Mouse (Mus musculus) mouse trophoblast stem cell (cell line): ENCODE measurements around the gene Kcna4.

ENCODE experiments used
- in situ Hi-C, 2 experiments: fragments of 300-500 bp; cut with MseI, MboI; formaldehyde crosslinking; loops; 2 replicates in 1 of 2; 3 replicates in 1 of 2; pipeline ENCODE4 v1.15.1; 2025

The Kcna4 gene

DNA sequence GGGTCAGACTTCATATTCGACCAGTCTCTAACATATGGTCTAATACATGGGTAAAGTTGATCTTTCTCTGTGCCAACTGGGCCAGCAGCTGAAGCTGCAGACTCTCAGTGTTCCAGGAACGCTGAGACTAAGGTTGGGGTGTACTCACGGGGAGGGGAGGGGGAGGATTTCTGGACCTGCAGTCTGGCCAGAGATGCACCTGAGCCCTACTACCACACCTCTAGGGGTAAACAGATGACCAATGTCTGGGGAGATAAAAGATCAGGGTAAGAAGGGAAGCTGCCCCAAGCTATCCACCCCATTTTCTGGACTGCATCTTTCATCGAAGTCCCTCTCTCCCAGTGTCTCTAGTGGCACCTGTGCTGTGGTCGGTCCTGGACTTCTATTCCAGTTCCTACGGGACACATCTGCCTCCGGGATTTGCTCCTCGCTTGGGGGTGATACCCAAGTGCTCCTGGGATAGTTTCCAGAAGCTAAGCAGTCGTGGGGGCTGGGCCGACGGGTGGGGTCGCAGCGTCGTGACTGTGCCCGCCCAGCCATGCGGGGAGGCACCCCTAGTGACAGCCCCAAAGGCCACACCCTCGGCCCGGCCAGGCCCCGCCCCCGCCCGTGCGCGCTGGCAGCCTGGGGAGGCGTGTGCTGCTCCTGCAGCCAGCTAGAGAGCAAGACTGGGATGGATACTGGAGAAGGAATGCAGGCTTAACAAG is at the start of gene Kcna4:
Gene Kcna4 (plus strand): TSS at position 650 of the 707 bp plus-strand sequence.
- in situ Hi-C loops: no loop called here

GRCm38 (mm10) chr2:107258091-107258490 is 32.3 kb upstream of the Kcna4 start:
- in situ Hi-C loops: no loop called here

- in situ Hi-C loops: no loop called here
Observed at GRCm38 (mm10) chr2:107266251-107266650, 24.2 kb upstream of the Kcna4 start.

- in situ Hi-C loops: no loop called here
Observed at GRCm38 (mm10) chr2:107270050-107270449, 20.4 kb upstream of the Kcna4 start.

DNA sequence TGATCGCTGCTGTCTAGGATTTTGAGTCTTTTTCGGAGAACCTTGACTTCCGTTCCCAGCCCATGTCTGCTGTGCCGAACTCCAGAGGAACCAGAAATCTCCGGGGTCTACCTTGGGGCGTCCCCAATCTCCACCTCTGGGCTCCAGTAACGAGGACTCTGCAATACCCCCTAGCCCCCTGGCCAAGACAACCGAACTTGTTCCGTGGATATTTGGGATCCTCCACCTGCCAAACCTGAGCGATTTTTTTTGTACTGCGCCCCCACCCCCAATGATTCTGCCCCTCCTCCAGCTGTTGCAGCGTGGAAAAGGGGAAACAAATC is 219 bp downstream of the Kcna4 start:
- in situ Hi-C loops: no loop called here

DNA sequence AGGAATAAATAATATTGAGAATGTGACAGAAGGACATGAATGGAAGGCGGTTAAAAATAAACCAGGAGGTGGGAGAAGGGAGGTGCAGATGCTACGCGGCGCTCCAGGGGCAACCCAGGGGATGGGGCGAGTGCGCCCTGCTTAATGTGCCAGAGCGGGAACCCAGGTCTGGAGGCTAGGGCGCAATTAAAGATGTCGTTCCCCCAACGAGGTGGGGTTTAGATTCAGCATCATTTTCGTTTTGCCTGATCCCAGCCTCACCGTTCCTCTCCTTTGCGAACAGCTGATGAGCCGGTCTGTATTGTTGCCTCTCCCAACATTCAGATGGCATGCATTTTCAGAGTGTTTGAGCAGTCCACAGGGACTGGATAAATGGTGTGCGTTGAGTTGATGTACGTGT is 703 bp downstream of the Kcna4 start:
- in situ Hi-C loops: no loop called here

DNA sequence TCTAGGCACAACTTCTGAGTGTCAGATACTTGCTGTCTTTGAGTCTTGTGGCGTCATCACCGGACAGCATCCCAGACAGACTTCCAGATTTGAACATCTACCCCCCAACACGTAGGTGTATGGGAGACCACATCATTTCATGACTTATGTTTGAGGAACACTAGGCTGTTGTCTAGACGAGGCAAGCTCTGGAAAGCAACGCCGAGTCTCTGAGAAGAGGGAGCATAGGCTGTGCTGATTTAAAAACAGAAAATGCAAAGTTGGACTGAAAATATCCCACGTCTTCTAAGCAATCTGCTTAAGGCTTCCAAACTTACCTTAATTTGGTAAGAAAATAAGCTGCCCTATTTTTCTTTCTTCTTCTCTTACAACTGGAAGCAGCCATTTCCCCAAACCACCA is 4.1 kb downstream of the Kcna4 start:
- in situ Hi-C loops: no loop called here

GRCm38 (mm10) chr2:107301886-107302285 is 11.4 kb downstream of the Kcna4 start:
- in situ Hi-C loops: no loop called here

DNA sequence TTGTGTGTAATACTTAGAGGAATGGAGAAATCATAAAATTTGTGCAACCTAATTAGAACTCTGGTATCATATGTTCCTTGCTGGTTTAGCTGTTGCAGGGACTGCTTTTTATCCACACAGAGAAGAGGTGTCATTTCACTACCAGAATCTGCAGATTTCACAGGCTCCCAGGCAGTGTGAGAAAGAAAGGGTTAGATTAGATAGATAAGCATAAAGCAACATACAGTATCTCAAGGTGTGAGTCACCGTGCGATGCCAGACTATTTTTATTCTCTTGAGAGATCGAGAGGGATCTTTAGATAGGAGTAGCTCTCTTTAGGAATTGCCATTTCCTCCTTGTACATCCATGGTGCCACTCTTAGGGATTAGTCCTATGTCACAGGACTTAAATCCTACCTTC is 14.3 kb downstream of the Kcna4 start:
- in situ Hi-C loops: no loop called here

DNA sequence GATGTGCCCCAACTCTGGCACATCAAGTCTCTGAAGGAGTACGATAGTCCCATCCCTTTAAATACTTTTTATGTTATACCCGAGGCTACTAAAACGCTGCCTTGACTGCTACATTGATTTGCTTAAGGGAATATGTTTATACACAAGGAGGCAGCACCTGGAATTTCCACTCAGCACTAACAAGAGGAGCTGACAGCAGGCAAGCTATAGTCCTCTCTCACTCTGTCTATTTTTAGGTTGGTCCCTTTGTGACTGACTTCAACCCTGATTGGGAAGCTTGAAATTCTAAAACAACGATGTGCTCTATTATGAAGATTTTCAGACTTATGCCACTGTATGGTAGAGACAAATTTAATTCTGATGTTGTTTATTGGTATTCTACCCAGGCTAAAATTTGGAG is 15.6 kb downstream of the Kcna4 start:
- in situ Hi-C loops: no loop called here

DNA sequence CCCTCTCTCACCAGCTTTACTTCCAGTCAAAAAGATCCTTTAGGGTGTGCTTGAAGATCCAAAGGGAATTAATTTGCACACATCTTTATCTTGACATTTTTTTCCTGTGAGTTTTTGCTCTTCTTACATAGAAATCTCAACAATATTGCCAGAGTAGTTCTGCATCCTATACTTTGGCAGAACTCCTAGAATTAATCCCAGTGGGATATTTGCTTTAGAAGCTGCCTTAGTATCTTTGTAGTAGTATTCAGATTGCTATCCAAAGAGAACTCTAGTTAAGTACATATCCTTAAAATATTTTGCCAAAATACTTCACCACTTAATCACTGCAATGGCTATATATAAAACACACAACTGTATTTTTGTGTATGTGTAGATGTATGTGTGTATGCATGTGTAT is 28.2 kb downstream of the Kcna4 start:
- in situ Hi-C loops: no loop called here

DNA sequence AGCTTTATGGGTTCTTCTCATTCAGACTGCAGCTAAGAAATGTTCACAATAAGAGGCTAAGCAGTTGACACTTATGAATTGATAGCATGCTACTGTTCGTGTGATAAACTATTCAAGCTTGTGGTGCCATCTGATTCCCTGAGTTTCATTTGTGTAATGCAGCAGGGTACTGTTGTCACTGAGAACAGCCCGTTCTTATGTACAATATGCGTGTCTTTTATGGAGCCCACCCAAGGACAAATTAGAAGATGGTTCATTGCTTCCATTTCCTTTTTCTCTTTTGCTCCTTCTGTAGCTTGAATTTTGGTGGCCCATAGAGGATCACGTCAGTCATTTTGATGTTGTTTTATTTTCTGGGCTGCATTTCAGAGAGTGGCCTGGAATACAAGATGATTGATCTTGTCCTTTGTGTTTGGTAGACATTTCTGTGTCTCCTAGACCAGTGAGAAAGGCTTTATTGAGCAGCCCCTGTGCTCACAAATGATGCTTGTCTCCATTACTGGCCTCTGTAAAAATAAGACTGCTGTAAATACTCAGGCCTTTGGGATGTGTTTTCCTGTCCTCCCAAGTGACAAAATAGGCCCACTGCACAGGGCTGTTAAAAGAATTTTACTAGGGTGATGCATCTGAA is 31.3 kb downstream of the Kcna4 start:
- in situ Hi-C loops: no loop called here

GRCm38 (mm10) chr2:107324090-107324489 is 33.7 kb downstream of the Kcna4 start:
- in situ Hi-C loops: no loop called here

GRCm38 (mm10) chr2:107327276-107327675 is 36.8 kb downstream of the Kcna4 start:
- in situ Hi-C loops: no loop called here

GRCm38 (mm10) chr2:107341291-107341690 is 50.9 kb downstream of the Kcna4 start:
- in situ Hi-C loops: no loop called here

DNA sequence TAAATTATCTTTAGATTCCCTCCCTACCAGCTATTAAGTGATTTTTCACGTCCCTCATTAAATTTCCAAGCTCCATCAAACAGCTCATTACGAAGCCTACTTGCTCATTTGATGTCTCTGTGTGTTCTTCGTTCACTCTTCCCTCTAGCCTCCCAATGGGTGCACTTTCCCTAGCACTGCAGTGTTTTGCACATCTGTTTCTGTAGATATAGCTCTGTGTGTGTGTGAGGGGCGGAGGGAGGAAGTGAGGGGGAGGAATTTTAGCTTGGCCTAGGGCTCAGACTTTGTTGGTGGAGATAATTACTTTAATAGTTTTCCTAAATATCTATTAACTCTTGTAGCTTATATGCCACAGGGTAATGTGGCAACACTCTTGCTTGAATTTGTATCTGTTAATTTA is 54.4 kb downstream of the Kcna4 start:
- in situ Hi-C loops: no loop called here

GRCm38 (mm10) chr2:107345299-107345698 is 54.9 kb downstream of the Kcna4 start:
- in situ Hi-C loops: no loop called here
